Mouse (Mus musculus): ENCODE data around the gene Acsm4.

DNA sequence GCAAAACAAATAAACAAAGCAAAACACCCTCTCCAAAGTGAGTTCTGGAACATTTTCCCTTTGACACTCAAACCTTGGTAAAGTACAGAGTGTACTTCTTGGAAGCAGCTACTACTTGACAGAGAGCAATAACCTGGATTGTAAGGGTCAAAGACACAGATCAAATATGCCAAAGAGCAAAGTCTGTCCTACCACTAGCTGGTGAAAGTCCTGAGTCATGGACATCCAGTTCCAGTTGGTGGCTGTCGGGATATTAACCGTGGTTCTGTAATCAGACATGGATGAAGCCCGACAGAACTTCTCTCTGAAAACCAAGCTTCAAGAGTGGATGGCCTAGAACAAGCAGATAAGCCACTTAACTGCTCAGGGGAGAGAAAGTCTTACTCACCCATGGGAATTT is 21.9 kb upstream of the Acsm4 start:
- TF ChIP-seq TAL1 (IDR thresholded peaks at IDR 0.05; ENCODE audit: low read length) (no peak), GATA1 (IDR thresholded peaks at IDR 0.05; ENCODE audit: low read length) (no peak)
